Mouse (Mus musculus) hindbrain, embryonic 16.5 days (tissue): ENCODE measurements around the gene Scamp2. TPM values are rescaled to one million over a fixed set of nuclear protein-coding genes. Genes with fewer than 3 reads are reported as not detected.

Source experiments
- ATAC-seq: fragments of 200-750 bp; cut with Nextera tagmentation; 2 replicates; pipeline ENCODE4 v1.8.0; 2017; ENCODE audit warnings: moderate TSS enrichment, moderate library complexity
- H3K27ac ChIP-seq: fragments of 300-500 bp; sonication (generic); 2 replicates; pipeline ENCODE4 v1.5.1; 2014; ENCODE audit warnings: low read depth, mild to moderate bottlenecking, control low read depth, low read length, moderate library complexity
- H3K27me3 ChIP-seq: fragments of 300-500 bp; sonication (generic); replicated peaks from 2 replicates; pipeline ENCODE4 v1.6.1; 2014; ENCODE audit warnings: low read length; ENCODE audit not compliant: control insufficient read depth, insufficient read depth
- H3K36me3 ChIP-seq: fragments of 300-500 bp; sonication (generic); 2 replicates; pipeline ENCODE4 v1.6.1; 2014; ENCODE audit warnings: mild to moderate bottlenecking, low read length, moderate library complexity, mixed read lengths; ENCODE audit not compliant: control insufficient read depth, insufficient read depth
- H3K4me1 ChIP-seq: fragments of 300-500 bp; sonication (generic); 2 replicates; pipeline ENCODE4 v1.6.1; 2014; ENCODE audit warnings: low read depth, low read length; ENCODE audit not compliant: control insufficient read depth, insufficient read depth
- H3K4me2 ChIP-seq: fragments of 300-500 bp; sonication (generic); 2 replicates; pipeline ENCODE4 v1.6.1; 2014; ENCODE audit warnings: mild to moderate bottlenecking, low read length, control low read depth, moderate library complexity
- H3K4me3 ChIP-seq: fragments of 300-500 bp; sonication (generic); 2 replicates; pipeline ENCODE4 v1.5.1; 2014; ENCODE audit warnings: mild to moderate bottlenecking, low read length, control low read depth, moderate library complexity
- H3K9ac ChIP-seq: fragments of 300-500 bp; sonication (generic); 2 replicates; pipeline ENCODE4 v1.6.1; 2014; ENCODE audit warnings: low read depth, mild to moderate bottlenecking, control low read depth, low read length, moderate library complexity
- H3K9me3 ChIP-seq: fragments of 300-500 bp; sonication (generic); 2 replicates; pipeline ENCODE4 v1.6.1; 2014; ENCODE audit warnings: mild to moderate bottlenecking, low read length, moderate library complexity; ENCODE audit not compliant: control insufficient read depth
- WGBS: fragments of 180-500 bp; shearing (Covaris S2); extraction: QIAGEN DNeasy Blood & Tissue Kit; methylation state at CpG from one replicate; pipeline ENCODE4 v1.1.7; 2014; 5-methylcytosine and 5-hydroxymethylcytosine counted together
- polyA plus RNA-seq: library from polyadenylated mRNA; unstranded; fragments of >200 nt; fragmentation: Nextera tagmentation; extraction: Ambion mirVana; gene quantifications from 2 replicates; pipeline ENCODE4 v1.2.1, GENCODE M21; 2015

The Scamp2 gene
- polyA plus RNA-seq, 1 experiment from 2014 or later: 49.4 TPM

DNA sequence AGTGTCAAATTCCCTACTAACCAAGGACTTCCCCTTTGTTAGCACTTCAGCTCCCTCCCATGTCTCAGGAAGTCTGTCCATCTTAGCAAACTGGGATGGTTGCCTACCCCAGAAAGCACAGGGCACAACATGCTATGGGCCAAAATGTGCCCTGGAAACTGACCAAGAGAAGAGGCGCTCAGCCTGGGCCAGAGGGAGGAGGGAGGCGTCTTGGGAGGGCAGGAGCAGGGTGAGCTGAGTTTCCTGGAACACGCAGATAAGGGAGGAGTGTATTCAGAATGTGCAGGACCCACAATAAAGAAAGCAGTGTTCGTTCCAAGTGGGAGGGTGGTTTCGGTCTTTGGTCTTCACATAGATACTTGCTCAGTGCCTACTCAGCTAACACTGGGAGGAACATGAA is 13.5 kb upstream of the Scamp2 start:
- Histone ChIP-seq H3K27ac (no peak overlapping the region), H3K4me2 (no peak overlapping the region), H3K36me3 (peaks cover 30% of the 10 kb centered on the region), H3K27me3 (no peaks in the 10 kb centered on the region), H3K4me3 (no peak overlapping the region), H3K9ac (no peak overlapping the region), H3K4me1 (peaks cover 14% of the 10 kb centered on the region), H3K9me3 (no peaks in the 10 kb centered on the region)
- no peak for ATAC-seq
- 85% methylated on average over 5 of the region's 5 CpGs for WGBS

DNA sequence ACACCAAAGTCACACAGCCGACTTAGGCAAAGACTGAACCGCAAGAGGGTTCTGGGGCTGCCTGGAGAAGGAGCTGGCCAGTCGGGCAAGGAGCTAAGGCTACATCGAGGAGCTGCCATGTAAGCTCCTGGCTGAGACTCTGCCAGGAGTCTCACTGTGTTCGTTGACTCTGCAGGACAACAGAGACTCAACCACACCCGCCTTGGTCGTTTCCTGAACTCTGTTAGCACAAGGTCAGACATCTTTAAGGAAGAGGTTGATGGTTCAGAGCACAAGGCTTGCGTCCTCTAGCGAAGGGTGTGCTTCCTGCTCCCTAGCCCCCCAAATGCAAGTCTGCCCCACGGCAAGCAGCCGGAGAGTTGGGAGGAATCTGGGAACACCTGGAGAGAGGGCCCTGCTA is 12.9 kb upstream of the Scamp2 start:
- H3K4me3 ChIP-seq: no peak overlapping the region
- no peak for ATAC-seq
- no peaks in the 10 kb centered on the region for H3K27me3 ChIP-seq
- H3K36me3 ChIP-seq: peaks cover 29% of the 10 kb centered on the region
- H3K27ac ChIP-seq: no peak overlapping the region
- 94% methylated on average over 11 of the region's 11 CpGs for WGBS
- peaks cover 14% of the 10 kb centered on the region for H3K4me1 ChIP-seq
- H3K9me3 ChIP-seq: no peaks in the 10 kb centered on the region
- H3K4me2 ChIP-seq: no peak overlapping the region
- no peak overlapping the region for H3K9ac ChIP-seq

DNA sequence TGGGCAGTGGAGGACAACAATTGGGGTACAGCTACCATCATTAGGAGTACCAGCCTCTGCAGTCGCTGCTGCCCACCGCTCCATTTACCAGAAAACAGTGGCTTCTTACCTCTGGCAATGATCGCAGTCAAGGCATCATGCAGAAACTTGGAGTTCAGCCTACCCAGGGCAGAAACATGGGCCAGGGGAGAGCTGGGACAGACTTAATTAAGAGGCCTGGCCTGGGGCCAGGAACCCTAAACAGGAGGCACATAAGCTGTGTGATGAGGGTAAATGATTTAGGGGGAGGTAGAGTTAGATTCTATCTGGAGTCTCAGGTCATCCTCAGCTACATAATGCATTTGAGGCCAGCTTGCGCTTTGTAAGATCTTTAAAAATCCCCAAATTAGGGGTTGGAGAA is 11.6 kb upstream of the Scamp2 start:
- Histone ChIP-seq H3K9ac (no peak overlapping the region), H3K36me3 (peaks cover 25% of the 10 kb centered on the region; the same call in 1 of the 2 replicates), H3K27me3 (no peaks in the 10 kb centered on the region), H3K4me3 (no peak overlapping the region), H3K4me1 (peaks cover 14% of the 10 kb centered on the region), H3K9me3 (no peaks in the 10 kb centered on the region), H3K27ac (no peak overlapping the region), H3K4me2 (no peak overlapping the region)
- ATAC-seq: no peak
- 56% methylated on average over 4 of the region's 4 CpGs for WGBS

GRCm38 (mm10) chr9:57550126-57550862 is 10.4 kb upstream of the Scamp2 start:
- ATAC-seq: no peak
- Histone ChIP-seq H3K4me2 (no peak overlapping the region), H3K36me3 (peaks cover 14% of the 10 kb centered on the region; the same call in 1 of the 2 replicates), H3K27me3 (no peaks in the 10 kb centered on the region), H3K4me1 (peaks cover 14% of the 10 kb centered on the region), H3K27ac (no peak overlapping the region), H3K9ac (no peak overlapping the region), H3K9me3 (no peaks in the 10 kb centered on the region), H3K4me3 (no peak overlapping the region)
- 93% methylated on average over 11 of the region's 11 CpGs for WGBS

DNA sequence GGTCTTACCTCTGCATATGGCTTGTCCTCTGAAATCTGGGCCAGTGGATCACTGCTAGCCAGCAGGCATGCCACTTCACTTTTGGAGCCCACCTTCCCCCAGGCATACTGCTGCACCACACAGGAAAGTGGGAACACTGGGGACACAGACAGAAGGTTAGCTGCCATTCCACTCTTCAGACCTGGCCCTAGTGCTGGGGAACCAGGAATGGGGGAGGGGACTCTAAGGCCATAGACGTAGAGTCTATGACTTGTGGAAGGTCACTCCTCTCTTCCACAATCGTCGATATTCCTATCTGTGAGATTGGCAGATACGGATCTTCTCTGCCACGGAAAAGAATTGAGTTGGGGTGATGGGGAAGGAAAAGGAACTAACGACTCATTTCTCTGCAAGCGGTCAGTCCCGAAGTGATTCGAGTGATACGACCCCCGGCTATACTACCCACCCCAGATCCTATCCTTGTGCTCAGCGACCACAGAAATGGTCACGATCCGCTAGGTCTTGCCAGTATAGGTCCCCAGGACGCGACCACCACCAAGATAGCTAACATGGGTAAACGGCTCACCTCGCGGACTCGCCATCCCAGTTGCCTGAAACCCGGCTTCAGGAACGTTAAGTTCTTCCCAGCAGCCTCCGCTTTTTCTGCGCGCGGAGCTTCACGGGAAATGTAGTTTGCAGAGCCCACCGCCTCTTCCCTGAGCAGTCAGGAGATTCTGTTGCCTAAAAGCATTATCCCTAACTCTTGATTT is 8.4 kb upstream of the Scamp2 start, which contains the start of gene Mpi:
Gene Mpi (minus strand): TSS at position 625 of the 749 bp plus-strand sequence.
- no peak within 1 kb of the TSS for H3K27ac ChIP-seq
- no peaks in the 10 kb centered on the region for H3K9me3 ChIP-seq
- peaks cover 7% of the 10 kb centered on the region; the same call in 1 of the 2 replicates for H3K36me3 ChIP-seq
- WGBS: 3% methylated on average over 28 of the region's 28 CpGs
- peak within 1 kb of the TSS; percentile 71 for H3K9ac ChIP-seq
- H3K27me3 ChIP-seq: no peaks in the 10 kb centered on the region
- H3K4me2 ChIP-seq: peak within 1 kb of the TSS; percentile 61
- peak within 1 kb of the TSS; percentile 62 for H3K4me3 ChIP-seq
- ATAC-seq: peak; percentile 68
- peaks cover 14% of the 10 kb centered on the region for H3K4me1 ChIP-seq

DNA sequence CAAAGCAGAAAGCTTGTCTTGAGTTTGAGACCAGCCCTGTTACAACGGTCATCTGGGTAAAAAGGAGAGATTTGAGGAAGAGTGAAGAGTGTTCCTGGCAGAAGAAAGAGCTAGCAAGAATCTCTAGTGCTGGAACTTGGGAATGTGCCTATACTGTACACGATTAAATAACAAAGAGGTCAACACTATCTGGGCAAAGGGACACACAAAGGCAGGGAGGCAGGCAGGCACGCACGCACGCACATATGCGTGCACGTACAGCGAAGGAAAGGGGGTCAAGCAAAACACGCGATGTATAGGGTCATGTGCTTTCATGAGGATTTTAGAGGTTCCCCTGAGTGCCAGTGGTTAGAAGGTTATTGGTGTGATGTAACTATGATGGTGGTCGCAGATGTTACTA is 7.6 kb upstream of the Scamp2 start:
- WGBS: 73% methylated on average over 11 of the region's 11 CpGs
- Histone ChIP-seq H3K27ac (no peak overlapping the region), H3K36me3 (0 out of 2 replicates have a peak, but pooled peaks cover 2% of the 10 kb centered on the region), H3K4me1 (peaks cover 14% of the 10 kb centered on the region), H3K27me3 (no peaks in the 10 kb centered on the region), H3K4me2 (no peak overlapping the region), H3K4me3 (no peak overlapping the region), H3K9me3 (no peaks in the 10 kb centered on the region), H3K9ac (no peak overlapping the region)
- ATAC-seq: no peak; the same call in 1 of the 2 replicates

DNA sequence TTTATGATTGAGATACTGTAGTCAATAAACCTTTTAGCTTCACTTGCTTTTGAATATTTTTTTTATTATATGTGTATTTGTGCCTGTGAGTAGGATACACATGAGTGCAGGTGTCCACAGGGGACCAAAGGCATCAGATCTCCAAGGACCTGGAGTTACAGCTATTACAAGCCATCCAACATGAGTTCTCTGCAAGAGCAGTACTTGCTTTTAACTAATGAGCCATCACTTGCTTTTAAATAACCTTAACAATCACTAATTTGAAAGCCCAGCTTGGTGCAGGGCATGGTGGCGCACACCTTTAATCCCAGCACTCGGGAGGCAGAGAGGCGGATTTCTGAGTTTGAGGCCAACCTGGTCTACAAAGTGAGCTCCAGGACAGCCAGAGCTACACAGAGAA is 6.0 kb upstream of the Scamp2 start:
- H3K4me1 ChIP-seq: peaks cover 6% of the 10 kb centered on the region

DNA sequence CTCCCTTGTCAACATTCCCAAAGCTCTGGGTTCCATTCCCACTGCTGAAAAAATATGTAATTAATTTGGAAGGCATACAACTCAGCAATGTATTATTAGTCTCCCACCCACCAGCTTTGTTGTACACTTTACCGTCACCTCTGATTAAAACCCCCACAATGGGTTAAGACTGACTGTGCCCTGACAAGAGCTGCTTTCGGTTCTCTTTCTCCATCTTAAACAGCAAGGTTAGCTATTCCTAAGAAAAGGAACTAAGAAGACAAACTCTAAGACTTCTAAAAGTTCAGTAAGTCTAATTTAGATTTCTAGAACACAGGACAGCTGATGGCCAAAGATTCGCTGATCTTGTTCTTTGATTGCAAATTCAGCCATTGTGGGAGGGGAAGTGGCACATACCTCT is 3.5 kb upstream of the Scamp2 start:
- peaks cover 14% of the 10 kb centered on the region for H3K4me1 ChIP-seq
- no peak for ATAC-seq
- no peak overlapping the region for H3K27ac ChIP-seq
- H3K4me3 ChIP-seq: no peak overlapping the region
- no peak overlapping the region for H3K9ac ChIP-seq
- no peaks in the 10 kb centered on the region for H3K36me3 ChIP-seq
- H3K27me3 ChIP-seq: no peaks in the 10 kb centered on the region; the same call in 1 of the 2 replicates
- no peaks in the 10 kb centered on the region for H3K9me3 ChIP-seq
- 74% methylated on average over 3 of the region's 3 CpGs for WGBS
- no peak overlapping the region for H3K4me2 ChIP-seq

More for the DNA sequence above, 6.0 kb upstream of the Scamp2 start:
- Histone ChIP-seq H3K27ac (no peak overlapping the region), H3K9ac (no peak overlapping the region), H3K4me2 (no peak overlapping the region), H3K4me3 (no peak overlapping the region), H3K27me3 (no peaks in the 10 kb centered on the region; the same call in 1 of the 2 replicates), H3K9me3 (no peaks in the 10 kb centered on the region), H3K36me3 (no peaks in the 10 kb centered on the region)
- no peak for ATAC-seq
- WGBS: 38% methylated on average over 3 of the region's 3 CpGs

DNA sequence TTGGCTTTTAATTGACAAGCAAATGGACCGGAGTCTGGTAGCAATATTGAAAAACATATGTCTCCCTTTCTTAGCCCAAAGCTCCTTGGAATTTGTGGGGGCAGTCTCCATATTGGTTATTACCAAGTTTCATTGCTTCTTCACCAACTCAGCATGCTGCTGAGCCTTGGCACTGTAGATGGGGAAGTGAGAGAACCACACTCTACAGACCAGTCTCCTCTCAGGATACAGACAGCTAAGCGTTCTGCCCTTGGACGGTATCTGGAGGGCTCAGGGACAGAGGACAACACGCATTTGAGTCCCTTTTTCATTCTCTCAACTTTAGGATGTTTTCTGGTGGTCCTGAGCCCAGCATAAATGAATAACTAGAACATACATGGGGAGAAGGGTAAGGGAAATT is 2.1 kb upstream of the Scamp2 start:
- no peaks in the 10 kb centered on the region for H3K9me3 ChIP-seq
- no peaks in the 10 kb centered on the region for H3K36me3 ChIP-seq
- H3K4me3 ChIP-seq: no peak overlapping the region
- H3K4me2 ChIP-seq: no peak overlapping the region
- 91% methylated on average over 4 of the region's 4 CpGs for WGBS
- no peak overlapping the region for H3K27ac ChIP-seq
- no peak overlapping the region for H3K9ac ChIP-seq
- H3K4me1 ChIP-seq: peaks cover 20% of the 10 kb centered on the region
- no peaks in the 10 kb centered on the region; the same call in 1 of the 2 replicates for H3K27me3 ChIP-seq
- ATAC-seq: no peak
